Mouse (Mus musculus) heart, postnatal 25 days (tissue): ENCODE results near the gene Actn4. TPM values are rescaled to one million over a fixed set of nuclear protein-coding genes. Genes with fewer than 3 reads are reported as not detected.
A peak's percentile ranks its signal among the peaks of the same experiment; 100 is the strongest.
"Not testable (repeated sequence)": the region's sequence is repeated elsewhere in the genome, so short reads cannot be mapped to it uniquely, and the experiment has no call there.

Experiments used
- DNase-seq: peaks from one replicate; pipeline ENCODE4 v3.0.0; 2022; ENCODE audit warnings: low spot score
- intact Hi-C: fragments of 180-260 bp; cut with DNase I; formaldehyde crosslinking; loops from one replicate; pipeline ENCODE4 v1.15.1; 2025
- total RNA-seq, 2 experiments: library from RNA; stranded (reverse); gene quantifications; 2 replicates each; pipeline ENCODE4 v1.2.3; 2021

The Actn4 gene
- total RNA-seq, 2 experiments from 2014 or later: 77.0 to 101 TPM

DNA sequence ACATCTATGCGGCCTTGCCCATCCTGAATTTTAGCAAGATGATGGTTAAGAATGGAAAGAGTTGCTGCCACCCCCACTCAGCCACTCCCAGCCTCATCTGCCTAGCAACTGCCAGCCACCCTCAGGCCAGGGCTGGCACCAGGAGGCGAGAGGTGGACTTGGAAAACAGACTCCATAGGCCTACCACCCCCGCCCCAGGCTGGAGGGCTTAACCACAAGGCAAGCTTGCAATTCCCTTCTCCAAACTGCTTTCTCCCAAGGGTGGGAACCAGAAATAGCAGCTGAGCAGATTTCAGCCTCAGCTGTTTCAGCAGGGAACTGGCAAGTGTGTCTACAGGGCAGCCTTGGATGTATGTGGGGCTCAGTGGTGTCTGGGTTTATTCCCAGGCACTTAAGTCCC is 59.3 kb downstream of the Actn4 start:
- DNase-seq: no peak
- intact Hi-C loops: no loop called here

DNA sequence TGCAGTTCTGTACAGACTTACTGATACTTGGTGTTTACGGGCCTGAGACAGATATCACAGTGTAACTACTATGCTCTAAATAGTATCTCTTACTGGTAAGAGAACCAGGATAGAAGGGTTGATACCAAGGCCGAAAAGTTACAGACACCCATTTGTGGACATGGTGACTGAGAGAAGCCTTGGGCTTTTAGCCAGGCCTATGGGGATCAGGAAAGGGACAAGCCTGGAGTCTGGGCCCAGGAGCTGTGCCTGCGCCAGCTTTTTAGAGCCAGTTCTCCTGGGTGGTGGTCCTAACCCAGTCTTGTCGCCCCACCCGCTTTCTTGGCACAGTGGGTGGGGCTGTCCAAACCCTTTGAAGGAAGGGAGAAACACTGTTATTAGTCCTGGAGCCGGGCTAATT is 60.0 kb downstream of the Actn4 start:
- intact Hi-C loops: no loop called here
- DNase-seq: no peak

DNA sequence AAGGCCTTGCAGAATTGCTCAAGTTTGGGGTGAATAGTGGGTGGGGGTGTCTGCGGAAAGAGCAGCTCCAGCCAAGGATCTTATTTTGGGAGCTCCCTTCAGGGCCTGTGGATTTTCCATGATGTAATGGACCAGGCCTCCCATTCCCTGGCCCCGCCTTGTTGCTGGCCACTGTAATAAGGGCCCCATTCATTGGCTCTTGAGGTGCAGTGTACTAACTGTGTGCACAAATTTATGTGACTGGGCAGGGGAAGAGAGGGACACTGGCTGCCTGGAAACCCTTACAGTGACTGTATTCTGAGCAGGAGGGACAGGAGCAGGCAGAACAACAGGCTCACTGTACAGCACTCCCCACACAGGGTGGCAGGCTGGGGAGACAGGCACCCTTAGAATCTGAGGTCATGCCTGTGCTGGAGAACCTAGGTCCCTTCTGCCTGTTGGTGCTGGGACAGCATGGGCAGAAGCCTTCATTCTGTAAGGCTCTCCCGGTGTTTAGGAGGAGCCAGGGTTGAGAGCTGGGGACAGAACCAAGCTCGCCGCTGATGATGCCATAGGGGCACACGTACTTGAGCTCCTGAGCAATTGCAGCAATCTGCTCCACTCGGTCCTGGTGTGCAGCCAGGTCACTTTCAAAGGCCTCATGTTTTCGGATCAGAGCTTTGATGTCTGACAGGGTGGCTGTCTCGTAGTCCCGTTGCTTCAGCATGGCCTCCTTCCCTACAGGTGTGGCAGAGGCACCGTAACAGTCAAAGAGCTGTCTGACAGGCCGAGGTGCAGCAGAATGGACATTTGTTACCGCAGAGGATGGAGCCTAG is 60.6 kb downstream of the Actn4 start:
- peak; percentile 70 for DNase-seq
- intact Hi-C loops: no loop called here

DNA sequence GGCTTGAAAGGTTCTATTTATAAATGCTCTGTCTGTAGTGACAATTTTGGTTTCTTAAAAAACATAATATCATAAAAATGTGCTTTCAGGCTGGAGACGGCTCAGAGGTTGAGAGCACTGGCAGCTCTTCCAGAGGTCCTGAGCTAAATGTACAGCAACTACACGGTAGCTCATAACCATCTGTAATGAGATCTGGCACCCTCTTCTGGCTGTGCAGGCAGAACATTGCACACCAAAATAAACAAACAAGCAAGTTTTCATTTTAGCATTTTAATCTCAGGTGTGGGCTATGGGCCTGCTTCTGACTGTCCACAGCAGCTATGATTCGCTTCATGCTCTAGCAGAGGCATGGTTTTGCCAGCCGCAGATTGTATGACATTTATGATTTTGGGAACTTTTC is 62.2 kb downstream of the Actn4 start:
- intact Hi-C loops: no loop called here
- no peak for DNase-seq

DNA sequence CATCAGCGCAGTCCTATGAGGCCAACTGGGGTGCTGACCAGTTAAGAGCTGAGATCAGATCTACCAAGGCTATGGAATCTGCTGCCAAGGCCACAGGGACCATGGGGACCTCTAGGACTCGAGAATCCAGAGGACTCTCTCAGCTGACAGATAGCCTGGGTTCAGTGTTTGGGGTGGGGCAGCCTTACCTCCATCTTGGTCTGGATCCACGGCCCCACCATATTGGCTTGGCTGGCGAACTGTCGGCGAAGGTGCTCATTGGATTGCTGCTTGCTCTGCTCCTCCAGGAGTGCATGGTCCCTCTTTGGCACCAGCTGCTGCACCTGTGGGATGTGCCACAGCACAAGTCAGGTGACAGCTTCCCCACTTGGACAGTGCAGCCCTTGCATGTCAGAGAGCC is 64.5 kb downstream of the Actn4 start:
- DNase-seq: no peak
- intact Hi-C loops: no loop called here

DNA sequence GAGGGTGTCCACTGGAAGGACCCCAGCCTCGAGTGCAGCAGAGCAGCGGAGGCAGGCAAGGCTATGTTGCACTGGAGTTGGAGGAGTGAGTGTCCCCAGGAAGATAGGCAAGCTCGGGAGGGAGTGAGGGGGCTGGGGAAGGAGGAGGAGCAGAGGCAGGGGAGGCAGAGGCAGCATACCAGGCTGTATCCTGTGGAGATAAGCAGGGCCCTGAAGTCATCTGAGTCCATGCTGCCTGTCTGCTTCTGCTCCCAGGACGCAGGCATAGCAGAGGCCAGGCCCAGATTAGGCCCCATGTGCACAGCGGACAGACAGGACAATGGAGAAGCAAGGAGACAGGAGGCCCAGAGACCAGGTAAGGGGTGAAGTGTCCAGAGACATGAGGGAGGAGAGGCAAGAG is 67.2 kb downstream of the Actn4 start:
- intact Hi-C loops: loop anchor here (5.0 kb wide), 1 partner anchor 142 kb away; no protein-coding TSS in a partner anchor
- no peak for DNase-seq

DNA sequence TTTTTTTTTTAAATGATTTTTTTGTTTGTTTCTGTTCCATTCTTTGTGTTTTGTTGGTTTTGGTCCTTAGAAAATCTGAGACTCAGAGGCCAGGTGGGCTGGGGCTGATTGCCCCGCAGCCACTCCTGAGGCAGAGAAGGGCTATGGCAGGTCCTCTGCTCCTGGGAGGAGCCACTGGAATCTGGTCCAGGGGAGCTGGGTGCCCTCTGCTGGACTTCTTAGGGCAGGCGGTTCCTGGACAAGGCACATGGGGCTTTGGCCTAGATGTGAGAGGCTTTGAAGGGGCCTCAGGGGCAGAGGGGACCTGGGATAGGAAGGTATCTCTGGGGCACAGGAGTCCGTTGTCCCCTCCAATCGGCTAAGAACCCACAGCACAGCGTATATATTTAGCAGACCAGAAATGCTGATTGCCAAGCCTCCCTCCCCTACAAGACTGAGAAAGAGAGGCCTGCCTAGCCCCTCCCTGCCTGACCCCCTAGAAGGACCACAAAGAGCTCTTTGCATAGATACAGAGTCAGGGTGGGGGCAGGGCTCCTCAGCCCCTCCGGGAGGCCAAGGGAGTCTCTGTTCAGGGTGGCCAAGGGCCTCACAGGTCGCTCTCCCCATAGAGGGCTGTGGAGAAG is 68.4 kb downstream of the Actn4 start:
- intact Hi-C loops: loop anchor here (5.0 kb wide), 1 partner anchor 144 kb away; no protein-coding TSS in a partner anchor
- no peak for DNase-seq

DNA sequence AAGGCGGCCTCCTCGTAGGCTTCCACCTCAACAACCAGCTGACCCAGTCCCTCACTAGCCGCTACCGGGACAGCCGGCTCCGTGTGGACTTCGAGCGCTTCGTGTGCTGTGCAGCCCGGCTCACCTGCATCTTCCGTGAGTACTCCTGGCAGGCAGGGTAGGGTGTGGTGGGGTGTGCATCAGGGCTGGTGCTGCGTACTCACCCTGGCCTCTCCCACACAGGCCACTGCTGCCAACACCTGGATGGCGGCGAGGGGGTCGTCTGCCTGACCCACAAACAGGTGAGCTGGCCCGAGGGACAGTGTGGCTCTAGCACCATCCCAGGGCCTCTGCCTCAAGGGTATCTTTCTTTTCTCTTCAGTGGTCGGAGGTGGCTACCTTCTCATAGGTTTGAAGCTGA is 69.5 kb downstream of the Actn4 start:
- intact Hi-C loops: loop anchor here (5.0 kb wide), 1 partner anchor 145 kb away; no protein-coding TSS in a partner anchor
- no peak for DNase-seq

DNA sequence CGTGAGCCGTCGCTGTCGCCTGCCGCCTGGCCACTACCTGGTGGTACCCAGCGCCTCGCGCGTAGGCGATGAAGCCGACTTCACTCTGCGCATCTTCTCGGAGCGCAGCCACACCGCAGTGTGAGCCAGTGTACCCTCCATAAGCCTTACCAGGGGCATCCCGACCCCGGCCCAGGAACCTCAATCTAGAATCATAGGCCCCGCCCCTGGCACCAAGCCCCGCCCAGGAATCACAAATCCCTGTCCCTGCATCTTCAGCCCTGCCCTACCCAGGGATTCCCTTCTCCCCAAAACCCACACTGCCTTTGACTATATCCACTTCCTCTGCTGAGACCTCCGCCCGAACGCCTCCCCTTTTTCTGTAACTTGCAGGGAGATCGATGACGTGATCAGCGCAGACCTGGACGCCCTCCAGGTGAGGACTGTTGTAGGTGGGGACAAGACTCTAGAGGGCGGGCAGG is 73.4 kb downstream of the Actn4 start:
- intact Hi-C loops: no loop called here
- DNase-seq: no peak

DNA sequence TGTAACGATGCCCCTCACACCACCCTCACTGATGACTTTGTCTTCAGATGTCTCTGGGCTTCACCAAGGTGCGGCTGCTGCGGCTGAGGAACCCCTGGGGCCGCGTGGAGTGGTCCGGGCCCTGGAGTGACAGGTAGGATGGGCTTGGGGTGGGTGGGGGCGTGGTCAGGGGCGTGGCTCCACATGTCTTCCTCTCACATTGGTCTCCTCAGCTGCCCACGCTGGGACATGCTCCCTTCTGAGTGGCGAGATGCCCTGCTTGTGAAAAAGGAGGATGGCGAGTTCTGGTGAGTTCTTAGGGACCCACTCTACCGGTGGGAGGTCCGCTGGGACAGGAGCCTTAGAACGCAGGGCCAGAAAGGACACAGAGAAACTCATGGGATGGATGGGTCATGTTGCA is 75.7 kb downstream of the Actn4 start:
- DNase-seq: no peak
- intact Hi-C loops: no loop called here

DNA sequence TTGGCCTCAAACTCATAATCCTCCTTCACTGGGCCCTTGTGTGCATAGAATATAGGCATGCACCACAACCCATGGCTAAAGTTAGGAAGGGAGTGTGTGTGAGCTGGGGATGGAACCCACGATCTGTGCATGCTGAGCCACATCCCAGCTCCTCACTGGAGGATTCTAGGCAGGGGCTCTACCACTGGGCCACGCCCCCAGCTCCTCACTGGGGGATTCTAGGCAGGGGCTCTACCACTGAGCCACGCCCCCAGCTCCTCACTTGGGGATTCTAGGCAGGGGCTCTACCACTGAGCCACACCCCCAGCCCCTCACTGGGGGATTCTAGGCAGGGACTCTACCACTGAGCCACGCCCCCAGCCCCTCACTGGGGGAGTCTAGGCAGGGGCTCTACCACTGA is 78.4 kb downstream of the Actn4 start:
- intact Hi-C loops, DNase-seq: not testable (repeated sequence)

DNA sequence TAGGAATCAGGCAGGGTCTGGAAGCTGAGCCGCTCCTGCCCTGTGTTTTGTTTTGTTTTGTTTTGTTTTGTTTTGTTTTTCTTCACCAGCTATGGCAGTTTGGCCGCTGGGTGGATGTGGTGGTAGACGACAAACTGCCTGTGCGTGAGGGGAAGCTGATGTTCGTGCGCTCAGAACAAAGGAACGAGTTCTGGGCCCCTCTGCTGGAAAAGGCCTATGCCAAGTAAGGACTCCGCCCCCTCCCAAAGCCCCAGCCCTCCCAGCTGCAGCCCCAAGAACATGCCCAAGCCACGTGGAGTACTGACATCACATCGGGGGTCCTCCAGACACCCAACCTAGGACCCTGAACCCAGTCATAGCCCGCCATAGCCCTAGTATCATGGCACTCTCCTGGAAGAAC is 79.1 kb downstream of the Actn4 start:
- no peak for DNase-seq
- intact Hi-C loops: no loop called here

DNA sequence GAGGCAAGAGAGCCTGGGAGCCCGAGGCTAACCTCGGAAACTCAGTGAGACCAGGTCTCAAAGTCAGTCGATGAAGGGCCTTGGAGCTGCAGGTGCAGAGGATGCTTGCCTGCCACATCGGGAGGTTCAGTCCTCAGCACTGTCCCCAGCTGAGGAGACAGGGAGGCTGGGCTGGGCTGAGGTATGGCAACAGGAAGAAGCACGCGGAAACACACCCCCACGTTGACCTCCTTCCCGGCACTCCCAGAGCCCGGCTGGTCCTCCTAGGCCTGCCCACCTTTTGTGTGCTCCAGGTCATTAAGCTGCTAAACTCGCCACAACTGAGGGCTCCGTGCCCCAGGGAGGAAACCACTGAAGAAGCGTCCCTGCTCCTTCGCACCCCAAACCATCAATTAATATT is 80.9 kb downstream of the Actn4 start, which contains the start of gene Capn12:
Gene Capn12, plus strand, starts transcription at position 224 of the 400 bp plus-strand sequence.
- intact Hi-C loops: no loop called here

DNA sequence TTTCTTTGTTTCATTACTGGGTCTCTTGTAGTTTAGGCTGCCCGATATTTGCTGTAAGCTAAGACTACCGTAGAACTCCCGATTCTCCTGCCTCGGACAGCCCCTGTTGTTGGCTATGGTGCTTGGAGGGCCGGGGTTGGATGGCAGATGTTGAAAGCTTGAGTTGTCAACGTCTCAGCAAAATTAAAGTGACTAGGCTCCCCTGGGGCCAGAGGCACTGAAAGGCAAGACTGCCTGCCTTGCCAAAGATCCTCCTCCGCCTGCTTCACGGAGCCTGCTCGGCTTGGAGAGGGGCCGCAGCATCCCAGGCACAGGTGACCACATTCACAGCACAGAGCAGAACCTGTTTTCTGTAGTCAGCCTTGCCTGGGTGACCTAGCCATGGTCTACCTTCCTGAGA is 81.6 kb downstream of the Actn4 start:
- intact Hi-C loops: no loop called here
- DNase-seq: no peak

More for the DNA sequence above, 80.9 kb downstream of the Actn4 start, which contains the start of gene Capn12:
- no peak for DNase-seq

DNA sequence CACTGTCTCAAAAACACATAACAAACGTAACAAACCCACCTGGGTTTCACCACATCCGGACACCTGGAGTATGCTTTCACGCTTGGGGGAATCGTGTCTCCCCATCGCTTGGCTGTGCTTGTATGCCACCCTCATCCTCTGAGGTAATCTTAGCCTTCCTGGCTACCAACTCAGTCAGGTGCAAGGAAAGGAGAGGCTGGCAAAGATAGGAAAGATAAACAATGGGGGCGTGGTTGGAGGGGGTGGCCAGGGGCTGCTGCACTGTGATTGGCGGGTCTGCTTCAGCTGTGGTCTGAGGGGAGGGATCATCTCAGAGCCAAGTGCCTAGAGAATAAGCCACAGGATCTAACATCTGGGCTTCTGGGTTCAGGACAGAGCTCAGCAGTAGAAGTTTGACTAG is 82.5 kb downstream of the Actn4 start:
- DNase-seq: no peak
- intact Hi-C loops: no loop called here

DNA sequence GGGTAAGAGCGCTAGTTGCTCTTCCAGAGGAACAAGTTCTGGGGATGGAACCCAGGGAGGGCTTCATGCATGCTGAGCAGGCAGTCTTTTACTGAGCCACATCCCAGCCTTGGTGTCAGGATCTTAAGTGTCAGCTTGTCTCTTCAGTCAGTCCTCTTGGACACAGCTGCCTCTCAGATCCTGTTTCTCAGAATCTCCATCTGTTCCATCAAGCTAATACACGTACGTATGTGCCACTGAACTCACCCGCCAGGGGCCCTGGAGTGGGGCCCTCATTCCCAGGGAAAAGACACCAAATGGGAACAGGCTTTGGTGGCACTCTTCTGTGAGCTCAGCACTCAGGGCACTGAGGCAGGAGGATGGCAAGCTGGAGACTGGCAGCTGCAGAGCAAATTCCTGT is 84.3 kb downstream of the Actn4 start:
- intact Hi-C loops: no loop called here
- no peak for DNase-seq

DNA sequence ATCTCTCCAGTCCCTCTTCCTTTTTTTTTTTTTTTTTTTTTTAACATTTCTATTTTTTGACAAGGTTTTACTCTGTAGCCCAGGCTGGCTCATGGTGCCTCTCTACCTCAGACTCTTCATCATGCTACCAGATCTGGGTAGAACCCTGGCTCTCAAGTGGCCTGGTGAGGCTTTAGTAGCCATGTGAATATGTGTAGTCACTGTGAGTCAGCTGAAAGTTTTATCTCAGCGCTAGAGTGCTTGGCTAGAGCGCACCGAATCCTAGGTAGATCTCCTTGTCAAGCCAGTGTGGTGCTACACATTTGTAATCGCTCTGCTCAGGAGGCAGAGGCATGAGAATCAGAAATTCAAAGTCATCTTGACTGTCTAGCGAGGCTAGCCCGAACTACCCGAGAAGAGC is 85.0 kb downstream of the Actn4 start:
- intact Hi-C loops: no loop called here
- DNase-seq: no peak

DNA sequence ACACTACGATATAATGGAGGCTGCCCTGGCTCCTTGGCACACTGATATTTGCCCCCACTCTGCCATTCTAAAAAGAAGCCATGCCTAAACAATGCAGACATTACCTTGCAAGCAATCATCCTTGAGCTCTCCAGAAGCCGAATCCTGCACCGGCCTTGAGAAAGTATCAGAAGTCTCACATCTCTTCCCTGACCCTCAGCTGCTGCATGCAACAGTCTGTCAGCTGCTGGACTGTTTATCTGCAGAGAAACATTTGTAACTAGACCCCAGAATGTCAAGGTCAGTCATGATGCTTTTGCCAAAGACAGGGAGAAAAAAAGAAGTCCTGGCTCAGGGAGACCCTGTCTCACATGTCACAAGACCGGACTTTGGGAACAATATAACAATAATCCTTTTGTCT is 86.0 kb downstream of the Actn4 start:
- DNase-seq: no peak
- intact Hi-C loops: no loop called here

DNA sequence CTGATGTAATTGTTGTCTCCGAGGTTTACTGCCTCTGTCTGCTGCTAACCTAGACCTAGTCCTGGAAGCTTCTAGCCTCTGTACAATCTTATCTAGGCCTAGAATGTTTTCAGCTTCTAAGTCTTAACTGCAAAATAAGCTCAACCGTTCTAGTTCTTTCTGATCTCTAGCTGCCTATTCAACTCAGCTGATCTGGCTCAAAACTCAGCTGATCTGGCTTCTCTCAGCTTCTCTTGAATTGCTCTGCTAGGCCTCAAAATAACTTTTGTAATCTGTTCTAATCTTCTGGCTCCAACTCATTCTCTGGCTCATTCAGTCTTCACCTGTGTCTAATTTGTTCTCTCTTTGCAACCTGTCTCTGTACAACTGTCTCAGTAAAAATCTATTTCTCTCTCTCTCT is 87.6 kb downstream of the Actn4 start:
- DNase-seq: no peak
- intact Hi-C loops: no loop called here

DNA sequence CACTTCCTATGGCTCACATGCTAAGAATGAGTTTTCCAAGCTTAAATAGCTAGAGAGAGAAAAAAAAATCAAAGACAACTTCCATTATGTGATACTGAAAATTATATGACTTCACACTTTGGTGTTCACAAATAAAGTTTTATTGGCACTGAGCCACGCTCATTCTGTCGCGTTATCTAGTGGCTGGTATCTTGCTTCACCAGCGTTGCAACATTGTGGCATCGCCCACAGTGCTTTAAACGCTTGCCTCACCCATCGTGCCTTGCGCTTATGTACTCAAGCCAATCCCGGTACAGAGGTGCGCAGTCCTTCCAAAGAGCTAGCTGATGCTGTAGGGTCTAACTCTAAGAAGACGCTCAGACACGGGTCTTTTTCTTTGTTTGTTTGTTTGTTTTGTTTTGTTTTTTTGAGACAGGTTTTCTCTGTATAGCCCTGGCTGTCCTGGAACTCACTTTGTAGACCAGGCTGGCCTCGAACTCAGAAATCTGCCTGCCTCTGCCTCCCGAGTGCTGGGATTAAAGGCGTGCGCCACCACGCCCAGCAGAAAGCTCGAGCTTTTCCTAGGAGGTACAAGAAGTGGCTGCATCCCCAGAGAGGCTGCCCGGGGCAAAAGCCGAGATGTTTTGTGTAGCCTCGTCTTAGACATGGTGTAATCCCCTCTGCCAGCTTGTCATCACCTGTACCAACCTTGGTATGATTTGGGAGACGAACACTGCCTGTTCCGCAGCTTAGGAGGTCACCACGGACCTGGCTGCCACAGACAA is 91.1 kb downstream of the Actn4 start:
- intact Hi-C loops: no loop called here
- DNase-seq: no peak
